Mouse (Mus musculus) bone marrow, adult 2 months (tissue): Measurements from ENCODE around the gene Gpx1.

Source experiments
- CTCF ChIP-seq: fragments of 200-500 bp; IDR thresholded peaks from 2 replicates; pipeline ENCODE4 v1.5.1; 2011; ENCODE audit warnings: low read length, control low read depth; ENCODE audit not compliant: control insufficient read depth, insufficient read depth
- POLR2A ChIP-seq: fragments of 200-500 bp; IDR thresholded peaks from 2 replicates; pipeline ENCODE4 v1.6.1; 2011; ENCODE audit warnings: low read depth, mild to moderate bottlenecking, control low read depth, low read length, borderline replicate concordance; ENCODE audit not compliant: control insufficient read depth

- TF ChIP-seq CTCF (no peak), POLR2A (no peak)
Measured at GRCm38 (mm10) chr9:108389220-108389619, 50.5 kb downstream of the Gpx1 start.
